Mouse (Mus musculus) C2C12 (cell line): ENCODE measurements around the gene Natd1. TPM values are rescaled to one million over a fixed set of nuclear protein-coding genes. Genes with fewer than 3 reads are reported as not detected.
"Not testable (repeated sequence)": the region's sequence is repeated elsewhere in the genome, so short reads cannot be mapped to it uniquely, and the experiment has no call there.

ENCODE experiments used
- H3K27me3 ChIP-seq: one replicate; pipeline ENCODE4 v1.6.1; 2011; ENCODE audit not compliant: control insufficient read depth, insufficient read depth, insufficient read length
- H3K36me3 ChIP-seq: one replicate; pipeline ENCODE4 v1.6.1; 2011; ENCODE audit not compliant: control insufficient read depth, insufficient read depth
- H3K4me3 ChIP-seq: one replicate; pipeline ENCODE4 v1.5.1; 2011; ENCODE audit warnings: mild to moderate bottlenecking, control low read depth; ENCODE audit not compliant: poor library complexity, insufficient read depth, severe bottlenecking
- H3K79me2 ChIP-seq: one replicate; pipeline ENCODE4 v1.6.1; 2011; ENCODE audit not compliant: control insufficient read depth, insufficient read depth
- H3K79me3 ChIP-seq: one replicate; pipeline ENCODE4 v1.6.1; 2011; ENCODE audit warnings: low read depth, control low read depth
- H3ac ChIP-seq: one replicate; pipeline ENCODE3; 2011; ENCODE audit warnings: low read depth; ENCODE audit not compliant: control insufficient read depth, insufficient read length
- CEBPB ChIP-seq: IDR thresholded peaks from one replicate; pipeline ENCODE4 v1.6.1; 2011; ENCODE audit warnings: low read depth, mild to moderate bottlenecking, control low read depth, moderate library complexity
- CTCF ChIP-seq: IDR thresholded peaks from one replicate; pipeline ENCODE4 v1.5.1; 2011; ENCODE audit not compliant: control insufficient read depth, insufficient read depth, insufficient read length
- FOSL1 ChIP-seq: IDR thresholded peaks from one replicate; pipeline ENCODE4 v1.8.0; 2011; ENCODE audit warnings: mild to moderate bottlenecking, low read length; ENCODE audit not compliant: poor library complexity, insufficient read depth, severe bottlenecking
- MAX ChIP-seq: IDR thresholded peaks from one replicate; pipeline ENCODE4 v1.6.1; 2011; ENCODE audit warnings: mild to moderate bottlenecking, control low read depth
- MYOD1 ChIP-seq: IDR thresholded peaks from one replicate; pipeline ENCODE4 v1.6.1; 2011; ENCODE audit warnings: low read depth; ENCODE audit not compliant: control insufficient read depth, insufficient read length
- MYOG ChIP-seq: IDR thresholded peaks from one replicate; pipeline ENCODE4 v1.6.1; 2011; ENCODE audit not compliant: control insufficient read depth, insufficient read length; ENCODE audit errors: extremely low read depth
- USF1 ChIP-seq: IDR thresholded peaks from one replicate; pipeline ENCODE4 v1.6.1; 2011; ENCODE audit warnings: low read depth, mild to moderate bottlenecking, control low read depth, moderate library complexity
- polyA plus RNA-seq: library from polyadenylated mRNA; unstranded; fragments of >200 nt; fragmentation: generic; extraction: Trizol; gene quantifications from one replicate; pipeline ENCODE4 v1.2.1, GENCODE M21; 2012; ENCODE audit warnings: missing spikeins

Gene Natd1
- polyA plus RNA-seq, 1 experiment, result 8.4 TPM

DNA sequence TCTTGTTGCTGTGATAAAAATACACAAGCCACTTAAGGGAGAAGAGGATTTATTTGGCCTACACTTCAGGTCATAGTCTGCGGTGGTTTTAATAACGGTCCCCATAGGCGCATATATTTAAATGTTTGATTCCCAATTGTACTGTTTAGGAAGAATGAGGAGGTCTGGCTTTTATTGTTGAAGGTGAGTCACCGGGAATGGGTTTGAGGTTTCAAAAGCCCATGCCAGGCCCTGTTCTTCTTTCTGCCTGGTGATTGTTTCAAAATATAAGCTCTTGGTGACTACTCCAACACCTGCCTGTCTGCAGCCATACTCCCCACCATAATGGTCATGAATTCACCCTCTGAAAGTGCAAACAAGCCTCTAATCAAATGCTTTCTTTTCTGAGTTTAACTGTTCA is 34.0 kb downstream of the Natd1 start:
- no peaks in the 10 kb centered on the region for H3K27me3 ChIP-seq
- no peak overlapping the region for H3K4me3 ChIP-seq
- TF ChIP-seq FOSL1, result peak; percentile 62
- no peak for TF ChIP-seq USF1
- H3ac ChIP-seq, result no peak overlapping the region
- H3K36me3 ChIP-seq, result peaks cover 2% of the 10 kb centered on the region
- peaks cover 41% of the 10 kb centered on the region for H3K79me2 ChIP-seq
- H3K79me3 ChIP-seq, result peaks cover 31% of the 10 kb centered on the region

DNA sequence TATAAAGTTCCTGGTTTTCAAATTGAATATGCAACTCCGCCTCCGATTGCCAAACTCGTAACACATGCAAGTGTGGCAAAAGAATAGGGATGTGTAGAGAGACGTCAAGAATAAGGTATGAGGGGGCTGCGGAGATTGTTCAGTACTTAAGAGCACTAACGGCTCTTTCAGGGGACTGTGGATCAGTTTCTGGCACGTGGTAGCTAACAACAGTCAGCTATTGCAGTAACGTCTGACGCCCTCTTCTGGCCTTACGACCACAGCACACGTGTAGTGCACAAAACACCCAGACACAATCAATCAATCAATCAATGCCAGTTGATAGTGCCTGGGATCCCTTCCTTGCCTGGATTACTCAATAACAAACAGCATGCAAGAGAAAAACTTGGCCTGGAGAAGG is 35.1 kb downstream of the Natd1 start:
- H3K27me3 ChIP-seq, result no peaks in the 10 kb centered on the region
- TF ChIP-seq MYOG, result no peak
- peak; percentile 63 for TF ChIP-seq CTCF
- TF ChIP-seq MYOD1, result no peak
- TF ChIP-seq CEBPB, result no peak
- no peak for TF ChIP-seq FOSL1
- peak; percentile 99 for TF ChIP-seq MAX
- TF ChIP-seq USF1, result peak; percentile 75
- H3K36me3 ChIP-seq, result peaks cover 13% of the 10 kb centered on the region
- H3K79me3 ChIP-seq, result peaks cover 42% of the 10 kb centered on the region
- H3ac ChIP-seq, result peak overlapping the region; percentile 34
- peak overlapping the region; percentile 94 for H3K4me3 ChIP-seq
- H3K79me2 ChIP-seq, result peaks cover 52% of the 10 kb centered on the region

GRCm38 (mm10) chr11:60878675-60879294 is 35.8 kb downstream of the Natd1 start, which contains the start of gene Tmem11:
Gene Tmem11, minus strand, starts transcription at chr11:60879272.
- Histone ChIP-seq H3K4me3 (peak within 1 kb of the TSS; percentile 94), H3K36me3 (peaks cover 17% of the 10 kb centered on the region), H3ac (peak within 1 kb of the TSS; percentile 90), H3K79me3 (peaks cover 48% of the 10 kb centered on the region), H3K27me3 (no peaks in the 10 kb centered on the region), H3K79me2 (peaks cover 59% of the 10 kb centered on the region)
- TF ChIP-seq MYOG, result no peak
- TF ChIP-seq MAX, result peak; percentile 64
- no peak for TF ChIP-seq USF1
- no peak for TF ChIP-seq CEBPB

DNA sequence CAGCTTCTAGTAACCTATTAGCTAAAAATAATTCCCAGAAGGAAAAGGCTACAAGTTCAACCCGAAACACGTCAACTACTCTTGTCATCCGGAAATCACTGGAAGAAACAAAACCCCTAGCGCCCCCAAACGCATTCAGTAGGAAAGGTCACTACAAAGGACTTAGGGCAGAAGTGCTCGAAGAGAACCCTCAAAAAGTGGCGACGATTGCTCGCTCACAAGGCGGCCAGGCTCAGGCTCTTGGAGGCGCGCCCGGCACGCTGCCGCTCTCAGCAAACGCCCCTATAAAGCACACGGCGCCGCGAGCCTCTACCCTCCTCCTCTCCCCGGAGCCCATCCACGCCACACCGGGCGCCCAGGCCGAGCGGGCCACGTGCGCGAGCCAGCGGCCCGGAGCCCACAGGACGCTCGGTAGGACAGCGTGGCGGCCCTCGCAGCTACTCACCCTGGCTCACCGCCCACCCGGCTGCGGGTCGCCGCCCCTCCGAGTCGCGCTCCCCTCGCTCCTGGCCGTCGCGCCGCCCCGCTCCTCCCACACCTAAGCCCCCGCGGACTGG is 36.4 kb downstream of the Natd1 start:
- Histone ChIP-seq H3K79me3 (peaks cover 54% of the 10 kb centered on the region), H3K27me3 (no peaks in the 10 kb centered on the region), H3K79me2 (peaks cover 65% of the 10 kb centered on the region), H3K36me3 (peaks cover 17% of the 10 kb centered on the region), H3ac (peak overlapping the region; percentile 90), H3K4me3 (peak overlapping the region; percentile 94)
- no peak for TF ChIP-seq MYOD1
- no peak for TF ChIP-seq FOSL1
- no peak for TF ChIP-seq CEBPB
- no peak for TF ChIP-seq MYOG
- TF ChIP-seq USF1, result no peak
- no peak for TF ChIP-seq MAX
- no peak for TF ChIP-seq CTCF

DNA sequence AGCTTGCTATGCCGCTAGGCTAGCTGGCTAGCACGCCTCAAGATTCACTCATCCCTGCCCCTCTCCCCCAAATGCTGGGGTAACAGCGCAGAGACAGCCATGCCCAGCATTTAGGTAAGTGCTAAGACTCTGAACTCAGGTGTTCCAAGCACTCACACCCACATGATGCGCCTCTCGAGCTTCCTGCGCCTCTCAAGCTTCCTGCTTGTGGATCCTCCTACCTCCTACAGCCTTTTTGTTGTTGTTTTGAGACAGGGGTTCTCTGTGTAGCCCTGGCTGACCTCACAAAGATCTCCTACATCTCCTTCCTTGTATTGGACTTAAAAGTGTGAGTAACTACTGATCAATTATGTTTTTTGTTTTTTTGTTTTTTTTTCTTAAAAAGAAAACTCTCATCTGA is 41.4 kb downstream of the Natd1 start:
- H3K79me3 ChIP-seq, result peaks cover 92% of the 10 kb centered on the region
- no peak overlapping the region for H3ac ChIP-seq
- H3K36me3 ChIP-seq, result peaks cover 22% of the 10 kb centered on the region
- H3K27me3 ChIP-seq, result no peaks in the 10 kb centered on the region
- TF ChIP-seq USF1 (no peak), CTCF (no peak), MYOD1 (no peak), FOSL1 (no peak), MYOG (no peak), CEBPB (no peak), MAX (no peak)
- peaks cover 100% of the 10 kb centered on the region for H3K79me2 ChIP-seq
- no peak overlapping the region for H3K4me3 ChIP-seq

- no peak for TF ChIP-seq MYOD1
- TF ChIP-seq MYOG, result no peak
- no peak for TF ChIP-seq FOSL1
- TF ChIP-seq CEBPB, result no peak
- TF ChIP-seq MAX, result no peak
- TF ChIP-seq CTCF, result no peak
- no peak for TF ChIP-seq USF1
- Histone ChIP-seq H3K79me2 (peaks cover 100% of the 10 kb centered on the region), H3K36me3 (peaks cover 22% of the 10 kb centered on the region), H3K4me3 (no peak overlapping the region), H3ac (no peak overlapping the region), H3K27me3 (no peaks in the 10 kb centered on the region), H3K79me3 (peaks cover 91% of the 10 kb centered on the region)
Measured at GRCm38 (mm10) chr11:60871409-60871808, 43.1 kb downstream of the Natd1 start.

DNA sequence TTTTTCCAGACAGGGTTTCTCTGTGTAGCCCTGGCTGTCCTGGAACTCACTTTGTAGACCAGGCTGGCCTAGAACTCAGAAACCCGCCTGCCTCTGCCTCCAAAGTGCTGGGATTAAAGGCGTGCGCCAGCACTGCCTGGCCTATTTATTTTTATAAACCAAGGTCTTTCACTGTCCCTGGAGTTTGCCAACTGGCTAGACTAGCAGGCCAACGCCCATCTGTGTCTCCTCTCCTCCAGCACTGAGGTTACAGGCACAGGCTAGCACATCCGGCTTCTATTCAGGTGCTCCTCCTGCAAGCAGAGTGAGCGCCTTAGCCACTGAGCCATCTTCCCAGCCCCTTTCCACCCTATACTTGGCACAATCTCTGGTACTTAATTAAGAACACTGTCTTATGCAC is 45.1 kb downstream of the Natd1 start:
- H3K36me3 ChIP-seq, result peaks cover 22% of the 10 kb centered on the region
- not testable (repeated sequence) for H3K27me3 ChIP-seq, H3K4me3 ChIP-seq, H3ac ChIP-seq
- peaks cover 91% of the 10 kb centered on the region for H3K79me3 ChIP-seq
- H3K79me2 ChIP-seq, result peaks cover 100% of the 10 kb centered on the region
